Mouse (Mus musculus) right cerebral cortex, adult 18-20 months (tissue): Measurements from ENCODE around the gene Kif3b.

Source experiments
- DNase-seq: peaks from one replicate; pipeline ENCODE4 v3.0.0; 2022; ENCODE audit warnings: mixed read lengths

Kif3b gene

DNA sequence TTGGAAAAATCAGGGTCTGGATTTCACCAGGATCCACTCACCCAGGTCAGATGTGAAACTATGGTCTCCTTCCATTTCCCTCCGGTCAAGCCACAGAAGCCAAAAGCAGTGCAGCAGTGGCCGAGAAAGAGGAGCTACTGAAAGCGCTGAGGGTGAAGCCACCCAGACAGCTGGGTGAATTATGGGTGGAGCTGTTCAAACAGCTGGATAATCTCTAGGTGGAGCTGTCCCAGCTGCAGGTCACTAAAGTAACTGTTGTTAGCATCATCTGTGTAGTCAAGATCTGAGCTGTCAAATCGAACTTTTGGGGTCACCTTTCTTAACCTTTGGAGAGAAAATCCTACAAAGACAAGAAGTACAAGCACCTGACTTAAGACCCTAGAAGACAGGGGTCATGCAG lies 7.2 kb downstream of the Kif3b start:
- no peak for DNase-seq

GRCm38 (mm10) chr2:153298863-153299262 lies 7.7 kb downstream of the Kif3b start:
- no peak for DNase-seq

DNA sequence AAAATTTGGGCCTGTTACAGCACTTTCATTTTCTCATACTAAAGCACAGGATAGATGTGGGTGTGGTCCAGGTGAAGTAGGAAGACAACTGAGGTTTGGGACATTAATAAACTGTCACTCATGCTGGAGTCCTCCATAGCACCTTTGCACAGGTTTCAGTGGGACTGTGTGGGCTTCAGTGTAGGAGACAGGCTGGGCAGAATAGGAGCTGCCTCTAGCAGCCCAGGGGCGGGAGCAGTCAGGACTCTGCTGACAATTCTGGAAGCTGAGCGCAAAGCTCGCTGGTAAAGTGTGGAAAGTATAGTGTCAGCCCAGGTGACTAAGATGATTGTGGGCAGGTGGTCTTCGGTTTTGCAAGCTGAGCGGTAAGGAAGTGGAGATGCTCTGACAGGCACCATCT lies 9.9 kb downstream of the Kif3b start:
- no peak for DNase-seq

DNA sequence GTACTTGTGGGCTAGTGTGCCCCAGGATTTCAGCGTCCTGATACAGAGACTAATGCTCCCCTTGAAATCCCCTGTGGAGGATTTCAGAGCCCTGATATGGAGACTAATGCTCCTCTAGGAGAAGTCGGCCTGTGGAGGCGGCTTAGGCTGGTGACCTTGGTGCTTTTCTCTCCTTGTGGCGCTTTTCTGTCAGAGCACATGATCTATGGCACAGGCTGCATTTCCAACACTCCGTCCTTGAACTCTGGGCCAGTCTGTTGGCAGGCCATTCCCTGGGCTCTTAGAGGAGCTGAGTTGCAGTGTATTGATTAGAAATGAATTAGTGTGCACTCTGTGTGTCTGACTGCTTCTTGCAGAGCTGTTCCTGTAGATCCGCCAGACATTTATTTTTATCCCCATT lies 14.0 kb downstream of the Kif3b start:
- DNase-seq: no peak

DNA sequence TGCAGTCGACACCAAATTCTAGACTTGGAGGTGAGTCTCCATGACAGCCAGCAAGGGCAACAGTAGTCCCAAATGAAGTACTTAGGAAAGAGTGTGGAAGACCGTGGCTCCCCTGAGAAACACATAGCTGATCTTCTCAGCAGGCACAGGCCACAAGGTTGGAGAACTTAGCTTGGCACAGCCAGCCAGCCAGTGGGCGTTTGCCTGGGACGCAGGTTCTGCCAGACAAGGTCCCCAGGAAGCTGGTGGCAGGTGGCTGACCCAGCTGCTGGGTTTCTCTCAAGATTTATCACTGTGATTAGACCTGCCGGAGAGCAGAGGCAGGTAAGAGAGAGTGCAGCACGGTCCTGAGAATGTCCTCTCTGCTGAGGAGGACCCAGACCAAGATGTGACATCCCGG lies 17.4 kb downstream of the Kif3b start:
- no peak for DNase-seq

DNA sequence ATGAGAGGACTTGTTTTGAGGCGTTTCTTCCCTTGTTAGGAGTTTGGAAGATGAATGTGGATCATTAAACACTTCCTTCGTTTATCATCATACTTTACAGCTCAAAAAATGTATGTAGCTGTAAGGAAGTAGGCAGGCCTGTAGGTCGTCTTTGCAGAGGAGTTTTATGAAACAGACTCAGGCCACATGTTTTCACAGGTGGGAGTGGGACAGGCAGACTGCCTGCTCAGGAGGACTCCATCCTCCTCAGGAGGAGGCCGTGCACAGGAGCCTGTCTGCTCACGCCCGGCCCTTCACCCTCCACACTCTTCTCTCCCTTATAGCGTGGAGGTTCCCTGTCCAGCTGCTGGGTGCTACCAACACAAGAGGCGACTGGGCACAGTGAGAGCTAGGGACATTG lies 17.9 kb downstream of the Kif3b start:
- no peak for DNase-seq

DNA sequence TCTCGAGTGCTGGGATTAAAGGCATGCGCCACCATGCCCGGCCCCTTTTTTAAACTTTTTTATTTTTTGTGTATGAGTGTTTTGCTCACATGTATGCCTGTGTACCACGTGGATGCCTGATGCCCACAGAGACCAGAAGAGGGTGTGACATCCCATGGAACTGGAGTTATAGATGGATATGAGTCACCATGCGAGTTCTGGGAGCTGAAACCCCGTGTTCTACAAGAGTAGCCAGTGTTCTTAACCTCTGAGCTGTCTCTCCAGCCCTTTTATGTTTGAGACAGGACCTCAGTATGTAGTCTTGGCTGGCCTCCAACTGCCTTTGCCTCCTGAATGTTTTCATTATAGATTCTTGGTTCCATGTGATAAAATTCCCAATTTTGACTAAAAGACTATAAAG lies 19.0 kb downstream of the Kif3b start:
- DNase-seq: no peak

DNA sequence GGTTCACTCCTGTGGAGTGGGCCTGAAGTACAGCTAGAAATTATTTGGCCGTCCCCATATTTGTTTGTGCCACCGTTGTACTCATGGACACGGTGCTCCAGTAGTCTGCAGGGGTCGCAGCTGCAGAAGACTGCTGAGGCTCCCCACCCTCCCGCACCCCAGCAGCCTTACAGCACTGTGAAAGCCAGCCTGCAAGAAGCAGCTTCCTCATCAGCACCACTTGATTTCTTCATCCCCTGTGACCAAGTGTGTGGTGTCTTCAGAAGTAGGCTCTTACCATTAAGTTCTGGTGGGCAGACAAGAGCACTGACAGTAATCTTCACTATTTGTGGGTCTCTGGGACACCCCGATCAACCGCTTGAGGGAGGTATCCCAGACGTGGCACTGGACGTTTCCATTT lies 21.7 kb downstream of the Kif3b start:
- DNase-seq: no peak

DNA sequence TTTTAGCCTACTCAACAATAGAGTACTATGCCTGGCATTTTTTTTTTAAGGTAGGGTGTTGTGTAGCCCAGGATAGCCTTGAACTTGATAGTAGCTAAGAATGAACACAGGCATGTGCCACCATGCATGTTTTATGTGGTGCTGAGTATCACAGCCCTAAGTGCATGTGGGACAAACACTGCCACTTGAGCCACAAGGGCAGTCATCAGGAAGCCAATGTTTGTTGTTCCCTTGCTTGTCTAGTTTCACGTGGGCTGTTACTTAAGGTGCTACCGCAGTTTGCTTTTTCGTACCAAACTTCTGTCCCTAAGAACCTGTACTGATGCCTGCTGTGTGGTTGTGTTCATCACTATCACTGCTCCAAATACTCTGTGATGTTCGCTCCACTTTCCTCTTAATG lies 27.2 kb downstream of the Kif3b start:
- DNase-seq: no peak

- DNase-seq: no peak
These were observed 27.9 kb downstream of the Kif3b start for GRCm38 (mm10) chr2:153319036-153319643.

GRCm38 (mm10) chr2:153325706-153326376 lies 34.6 kb downstream of the Kif3b start:
- DNase-seq: no peak

DNA sequence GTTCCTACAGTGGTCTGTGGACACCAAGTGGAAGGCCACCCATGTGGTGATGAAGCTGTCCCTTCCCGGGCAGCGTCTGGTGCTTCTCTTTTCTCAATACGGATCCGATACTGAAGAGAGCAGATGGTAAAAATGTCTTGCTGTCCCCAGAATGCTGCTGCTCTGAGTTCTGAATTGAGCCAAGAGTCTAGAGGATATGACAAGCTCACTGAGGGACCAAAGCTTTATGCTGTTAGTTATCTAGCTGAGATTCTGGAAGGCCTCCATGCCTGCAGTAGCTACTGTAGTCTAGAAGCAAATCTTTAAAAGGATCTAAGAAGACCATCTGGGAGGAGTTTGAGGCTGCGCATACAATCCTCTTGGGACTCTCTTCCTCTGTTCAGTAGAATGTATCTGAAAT lies 41.1 kb downstream of the Kif3b start:
- DNase-seq: no peak

GRCm38 (mm10) chr2:153332981-153333380 lies 41.8 kb downstream of the Kif3b start:
- DNase-seq: no peak

- no peak for DNase-seq
These were observed 42.6 kb downstream of the Kif3b start for GRCm38 (mm10) chr2:153333822-153334232.

GRCm38 (mm10) chr2:153334281-153334680 lies 43.1 kb downstream of the Kif3b start:
- no peak for DNase-seq

GRCm38 (mm10) chr2:153336117-153336516 lies 44.9 kb downstream of the Kif3b start:
- DNase-seq: no peak

GRCm38 (mm10) chr2:153338361-153339350 lies 47.4 kb downstream of the Kif3b start:
- no peak for DNase-seq

- no peak for DNase-seq
These were observed 51.0 kb downstream of the Kif3b start for GRCm38 (mm10) chr2:153342166-153342565.

- DNase-seq: no peak
These were observed 51.4 kb downstream of the Kif3b start for GRCm38 (mm10) chr2:153342602-153343001.

DNA sequence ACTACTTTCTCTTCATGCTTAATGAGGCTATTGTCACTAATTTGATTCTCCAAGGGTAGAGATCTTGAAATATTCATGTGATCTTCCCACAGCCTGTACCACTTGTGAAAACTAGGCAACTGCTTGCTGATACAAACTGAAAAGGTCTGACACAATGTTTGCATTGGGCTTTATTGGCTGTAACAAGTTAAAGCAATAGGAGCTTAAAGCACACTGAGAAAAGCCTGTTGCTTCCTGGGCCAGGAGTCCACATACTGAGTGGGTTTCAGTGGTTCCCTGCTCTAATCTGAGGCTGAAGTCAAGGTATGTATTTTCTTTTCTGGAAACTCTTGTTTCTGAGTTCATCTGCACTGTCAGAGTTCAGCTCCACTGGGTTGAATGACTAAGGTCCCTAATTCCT lies 52.0 kb downstream of the Kif3b start:
- DNase-seq: no peak

GRCm38 (mm10) chr2:153345071-153345453 lies 53.8 kb downstream of the Kif3b start:
- no peak for DNase-seq

GRCm38 (mm10) chr2:153345454-153346220 lies 54.4 kb downstream of the Kif3b start, which contains the start of gene Asxl1:
Asxl1 (plus strand) TSS chr2:153345829.
- peak; percentile 98 for DNase-seq
